Comparison of ENCODE assay signal across 1 mouse cellular context in genomic region chr1:58710043-58710442, GRCm38 (mm10).
TF ChIP-seq lines count a peak whose summit lies in the region.

No protein-coding gene starts in this region.

TF ChIP-seq in MEL, 35 proteins besides CTCF, POLR2A, EP300 and RAD21:
- TF ChIP-seq SMC3 (IDR thresholded peaks at IDR 0.05; ENCODE audit: low read depth, low read length) (peak; percentile 4; the same call in 1 of the 2 replicates), ZNF384 (IDR thresholded peaks at IDR 0.05; ENCODE audit: low read depth, low read length) (peak; percentile 58)
